Mouse (Mus musculus): ENCODE results near the gene Gcc1.

Gene Gcc1

DNA sequence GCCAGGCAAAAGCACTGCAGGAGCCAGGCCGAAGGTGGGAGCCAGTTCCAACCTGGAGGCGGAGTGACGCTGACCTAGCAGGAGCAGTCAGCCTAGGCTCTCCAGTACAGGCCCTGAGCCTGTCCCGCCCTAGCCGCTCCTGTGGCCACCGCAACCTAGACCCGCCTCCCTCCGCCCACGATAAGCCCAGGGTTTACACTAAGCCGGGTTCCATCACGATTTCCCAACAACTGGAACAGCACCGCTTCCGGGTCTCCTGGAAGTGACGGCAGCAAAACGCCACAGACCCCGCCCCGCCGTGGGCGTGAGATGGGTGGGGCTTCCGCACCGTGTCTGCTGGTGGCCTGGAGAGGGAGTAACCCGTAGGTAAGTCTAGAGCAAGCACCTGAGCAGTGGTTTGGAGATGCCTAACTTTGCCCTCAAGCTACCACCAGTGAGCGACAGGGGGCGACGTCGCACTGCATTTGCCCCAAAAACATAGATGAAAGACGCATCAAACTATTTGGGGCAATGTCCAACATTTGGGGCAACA is 6.7 kb downstream of the Gcc1 start:
- peak; percentile 98 for DNase-seq

DNA sequence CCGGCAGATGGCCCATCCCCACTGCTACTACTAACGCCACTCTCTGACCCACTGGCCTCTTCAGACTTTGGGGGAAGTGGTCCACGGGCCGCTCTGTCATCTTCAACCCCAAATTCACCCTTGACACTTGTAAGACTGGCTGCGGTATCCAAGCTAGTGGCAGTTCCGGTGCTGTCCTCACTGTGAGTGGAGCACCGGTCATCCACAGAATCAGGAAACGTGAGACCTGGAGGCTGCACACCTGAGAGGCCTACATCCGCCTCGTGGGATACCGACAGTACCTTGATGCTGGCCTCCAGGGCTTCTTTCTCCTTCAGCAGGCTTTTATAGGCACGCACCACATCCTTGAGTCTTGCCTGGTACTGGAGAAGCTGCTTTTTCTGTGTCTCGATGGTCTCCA is 7.3 kb downstream of the Gcc1 start:
- no peak for DNase-seq

DNA sequence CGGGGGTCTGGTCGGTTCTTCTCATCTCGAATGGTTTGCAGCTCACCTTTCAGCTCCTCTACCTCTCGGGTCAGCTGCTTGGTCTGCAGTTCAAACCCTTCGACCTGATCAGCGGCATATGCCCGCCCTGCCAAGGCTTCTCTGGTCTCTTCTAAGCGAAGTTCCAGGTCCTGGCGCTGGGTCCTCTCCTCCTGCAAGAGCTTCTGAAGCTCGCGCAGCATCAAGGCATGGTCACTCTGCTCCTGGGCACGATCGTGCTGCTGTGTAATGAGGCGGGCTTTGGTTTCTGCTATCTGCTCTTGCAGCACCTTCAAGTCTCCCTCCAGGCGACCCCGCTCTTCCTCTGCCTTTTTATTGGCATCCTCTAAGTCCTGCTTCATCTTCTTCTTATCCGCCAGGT is 7.8 kb downstream of the Gcc1 start:
- no peak for DNase-seq

DNA sequence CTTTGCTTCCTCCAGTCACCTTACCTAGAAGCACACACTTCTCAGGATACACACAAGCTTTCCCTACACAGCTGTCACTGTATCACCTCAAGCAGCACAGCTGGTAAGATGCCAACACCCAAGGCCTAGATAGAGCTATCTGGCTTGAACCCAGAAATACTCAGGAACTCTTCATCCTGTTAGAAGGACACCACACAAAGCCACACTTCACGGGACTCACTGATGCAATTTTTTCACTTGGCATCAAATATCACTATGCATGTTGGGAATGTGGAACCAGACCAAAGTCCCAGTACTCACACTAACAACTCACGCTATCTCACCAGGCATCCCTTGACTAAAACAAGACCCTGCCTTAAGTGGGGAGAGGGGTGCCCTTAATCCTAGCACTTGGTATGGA is 8.5 kb downstream of the Gcc1 start:
- no peak for DNase-seq

DNA sequence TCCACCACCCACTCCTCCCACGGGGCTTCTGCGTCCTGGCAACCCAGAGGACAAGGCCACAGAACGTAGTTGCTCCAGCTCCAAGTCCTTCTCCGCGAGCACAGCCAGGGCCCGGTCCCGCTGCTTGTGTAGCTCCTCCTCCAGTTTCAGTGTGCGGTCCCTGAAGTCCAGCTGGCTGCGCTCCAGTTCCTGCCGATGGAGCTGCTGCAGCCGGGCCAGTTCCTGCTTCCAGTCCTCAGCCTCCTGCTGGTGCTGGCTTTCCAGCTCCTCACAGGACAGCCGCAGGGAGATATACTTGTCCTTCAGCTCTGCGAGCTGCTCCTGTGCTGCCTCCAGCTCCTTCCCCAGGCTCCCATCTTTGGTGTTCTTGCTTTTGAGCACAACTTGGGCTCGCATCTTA is 9.7 kb downstream of the Gcc1 start:
- DNase-seq: peak; percentile 73

DNA sequence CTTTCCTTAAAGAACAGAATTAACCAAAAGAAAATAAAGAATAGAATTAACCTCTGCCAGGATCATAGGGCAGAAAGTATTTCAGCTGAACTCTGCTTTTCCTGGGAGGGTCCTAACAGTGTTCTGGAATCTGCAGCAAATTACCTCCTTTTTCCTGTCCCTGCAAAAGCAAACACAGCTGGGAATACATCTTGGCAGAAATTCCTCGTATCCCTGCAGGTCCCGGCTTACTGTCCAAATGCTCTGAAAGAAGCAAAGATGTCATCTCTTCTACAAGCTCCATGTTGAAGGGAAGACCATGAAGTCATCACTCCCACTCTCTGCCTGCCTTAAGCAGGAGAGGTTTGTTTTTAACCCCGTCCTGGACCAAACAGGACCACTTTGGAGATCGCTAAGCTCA is 11.2 kb downstream of the Gcc1 start:
- no peak for DNase-seq

DNA sequence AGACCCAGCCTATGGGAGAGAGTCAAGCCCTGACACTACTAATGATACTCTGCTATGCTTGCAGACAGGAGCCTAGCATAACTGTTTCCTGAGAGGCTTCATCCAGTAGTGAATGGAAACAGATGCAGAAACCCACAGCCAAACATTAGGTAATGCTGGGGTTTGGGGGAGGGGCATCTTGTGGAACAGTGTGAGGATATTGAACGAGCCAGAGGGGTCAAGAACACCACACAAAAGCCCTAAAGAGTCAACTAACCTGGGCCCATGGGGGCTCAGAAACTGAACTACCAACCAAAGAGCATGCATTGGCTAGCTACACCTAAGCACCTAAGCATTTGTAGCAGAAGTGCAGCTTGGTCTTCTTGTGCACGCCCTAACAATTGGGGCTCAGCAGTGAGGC is 17.0 kb downstream of the Gcc1 start:
- no peak for DNase-seq

DNA sequence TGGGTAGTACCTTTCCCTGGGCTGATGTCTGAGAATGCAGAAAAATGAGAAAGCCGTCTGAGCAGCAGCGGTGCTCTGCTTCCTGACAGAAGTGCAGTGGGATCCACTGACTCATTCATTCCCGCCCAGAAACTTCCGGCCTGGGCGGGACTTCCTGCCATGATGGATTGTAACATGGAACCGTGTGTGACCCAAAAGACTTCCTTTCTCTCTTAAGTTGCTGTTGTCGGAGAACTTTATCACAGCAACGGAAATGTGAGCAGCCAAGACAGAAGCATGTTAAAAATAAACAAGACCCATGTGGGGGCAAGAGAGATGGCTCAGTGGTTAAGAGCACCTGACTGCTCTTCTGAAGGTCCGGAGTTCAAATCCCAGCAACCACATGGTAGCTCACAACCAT is 18.1 kb downstream of the Gcc1 start:
- peak; percentile 48 for DNase-seq

DNA sequence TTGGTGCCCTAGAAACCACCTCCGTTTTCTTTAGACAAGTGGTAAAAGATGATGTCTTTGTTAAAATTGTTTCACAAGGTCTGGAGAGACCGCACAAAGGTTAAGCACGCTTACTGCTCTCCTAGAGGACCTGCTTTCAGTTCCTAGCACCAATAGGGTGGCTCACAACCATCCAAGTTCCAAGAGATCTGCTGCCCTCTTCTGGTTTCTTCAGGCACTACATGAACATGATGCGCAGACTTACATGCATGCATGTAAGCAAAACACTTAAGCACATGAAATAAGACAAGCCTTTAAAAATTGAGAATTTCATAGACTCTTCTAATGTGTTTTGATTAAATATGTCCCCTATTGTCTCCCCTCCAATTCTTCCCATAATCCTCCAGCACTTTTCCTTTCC is 28.4 kb downstream of the Gcc1 start:
- peak; percentile 21 for DNase-seq

DNA sequence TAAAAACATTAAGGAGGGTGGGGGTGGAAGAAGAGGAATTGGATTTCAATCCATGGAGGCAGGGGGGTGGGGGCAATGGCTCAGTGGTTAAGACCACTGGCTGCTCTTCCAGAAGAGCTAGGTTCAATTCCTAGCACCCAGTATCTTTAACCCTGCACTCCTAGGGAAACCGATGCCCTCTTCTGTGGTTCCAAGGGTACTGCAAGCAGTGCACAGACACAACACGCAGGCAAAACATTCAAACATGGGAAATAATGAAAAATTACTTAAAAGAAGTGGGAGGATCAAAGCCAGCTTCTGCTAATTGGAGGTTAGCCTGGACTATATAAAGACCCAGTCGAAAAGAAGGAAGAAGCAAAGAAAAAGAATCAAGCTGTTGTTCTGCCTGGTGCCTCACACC is 29.5 kb downstream of the Gcc1 start:
- no peak for DNase-seq

DNA sequence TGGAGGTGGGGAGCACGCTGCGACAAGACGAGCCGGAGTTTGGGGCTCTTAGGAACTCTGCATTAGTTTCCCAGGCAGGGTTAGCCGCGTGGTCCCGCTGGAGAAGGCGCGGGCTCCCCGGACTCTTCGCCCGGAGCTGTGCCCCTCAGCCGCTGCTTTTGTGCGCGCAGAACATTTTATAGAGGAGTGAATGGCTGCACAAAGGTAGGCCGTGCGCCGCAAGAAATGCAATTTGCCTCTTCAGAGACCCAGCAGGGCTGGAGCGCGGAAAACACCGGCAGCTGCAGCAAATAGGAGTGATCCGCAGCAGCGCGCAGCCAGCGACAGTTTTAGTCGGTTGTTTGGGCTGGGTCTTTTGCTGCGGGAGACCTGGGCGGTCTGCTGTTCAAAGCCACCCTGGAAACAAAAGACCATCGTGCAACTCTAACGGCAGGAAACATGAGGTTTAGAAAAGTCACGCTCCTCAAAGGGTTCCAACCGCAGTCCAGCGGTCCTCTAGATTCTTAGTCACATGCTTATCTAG is 30.4 kb downstream of the Gcc1 start, which contains the start of gene Zfp800:
Gene Zfp800, minus strand, starts transcription at position 325 of the 523 bp plus-strand sequence.
- no peak for DNase-seq

DNA sequence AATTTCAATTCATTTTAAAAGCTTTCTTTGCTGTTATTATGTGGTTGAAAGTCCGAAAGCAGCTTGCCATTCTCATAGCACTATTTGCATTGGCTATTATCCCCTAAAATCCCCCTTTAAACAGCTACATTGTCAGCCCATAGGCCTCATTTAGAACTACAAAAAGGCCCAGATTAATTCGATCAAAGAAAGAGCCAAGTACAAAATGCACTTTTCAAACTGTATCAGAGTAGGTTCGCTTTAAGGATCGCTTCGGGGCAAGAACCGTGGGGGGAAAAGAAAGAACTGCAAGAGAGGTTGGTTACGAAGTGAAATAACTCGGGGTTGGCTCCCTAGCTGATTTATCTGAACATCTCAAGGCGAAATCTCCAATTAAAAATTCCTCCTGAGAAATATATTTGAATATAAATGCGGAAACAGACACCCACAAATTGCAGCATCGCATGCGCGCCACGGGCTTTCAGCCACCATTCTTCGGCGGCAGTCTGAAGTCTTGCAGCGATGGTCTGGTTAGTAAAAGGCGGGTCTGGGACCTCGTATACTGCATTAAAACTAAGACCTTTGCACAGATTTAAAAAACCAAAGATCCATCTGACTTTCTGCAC is 31.2 kb downstream of the Gcc1 start:
- DNase-seq: no peak

DNA sequence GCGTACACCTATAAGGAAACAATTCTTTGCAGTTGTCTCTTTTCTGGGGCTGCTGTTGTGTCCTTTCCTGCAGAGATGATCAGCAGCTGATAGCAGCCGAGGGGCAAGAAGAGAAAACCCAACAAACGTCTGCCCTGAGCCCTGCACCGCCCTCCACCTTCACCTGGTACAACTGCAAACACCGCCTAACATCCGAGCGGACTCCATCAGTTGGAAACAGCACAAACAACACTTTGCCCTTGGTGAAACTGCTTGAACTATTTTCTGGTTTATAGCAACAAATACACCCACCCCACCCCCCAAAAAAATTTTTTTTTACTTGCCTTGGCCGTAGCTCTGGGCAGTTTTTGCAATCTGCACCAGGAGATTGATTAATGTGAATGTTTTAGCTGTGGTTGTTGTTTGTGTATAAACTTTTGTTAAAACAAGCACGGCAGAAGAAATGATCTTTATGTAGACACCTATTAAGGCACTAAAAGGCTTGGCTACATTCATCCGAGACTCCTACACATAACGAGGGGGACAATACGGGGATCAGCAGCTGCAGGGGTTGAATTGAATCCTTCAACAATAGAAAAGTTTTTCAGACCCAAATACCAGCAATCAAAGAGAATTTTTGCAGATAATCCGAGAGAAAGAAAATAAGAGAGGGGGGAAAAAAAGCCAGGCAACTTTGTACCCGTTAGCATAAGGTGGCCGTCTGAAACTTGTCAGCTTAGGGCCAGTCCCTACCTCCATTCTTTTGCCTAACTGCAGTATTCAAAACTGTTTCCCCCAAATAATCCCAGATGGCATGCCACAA is 31.9 kb downstream of the Gcc1 start:
- no peak for DNase-seq

DNA sequence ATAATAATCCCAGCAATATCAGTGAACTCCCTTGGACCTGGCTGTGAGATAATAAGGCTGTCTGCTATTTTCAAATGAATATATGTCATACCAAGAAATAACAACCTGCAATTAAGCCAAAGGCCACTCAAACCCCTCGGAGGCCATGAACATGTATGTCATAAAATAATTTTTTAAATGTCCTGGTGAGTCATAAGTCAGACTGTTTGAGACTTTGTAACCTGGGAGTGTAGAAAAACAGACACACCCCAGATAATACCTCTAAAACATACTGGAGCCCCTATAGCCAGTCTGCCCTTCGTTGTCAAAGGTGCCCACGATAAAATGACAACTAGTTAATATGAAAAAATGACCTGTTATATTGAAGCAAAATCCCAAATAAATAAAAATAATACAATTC is 39.2 kb downstream of the Gcc1 start:
- no peak for DNase-seq

DNA sequence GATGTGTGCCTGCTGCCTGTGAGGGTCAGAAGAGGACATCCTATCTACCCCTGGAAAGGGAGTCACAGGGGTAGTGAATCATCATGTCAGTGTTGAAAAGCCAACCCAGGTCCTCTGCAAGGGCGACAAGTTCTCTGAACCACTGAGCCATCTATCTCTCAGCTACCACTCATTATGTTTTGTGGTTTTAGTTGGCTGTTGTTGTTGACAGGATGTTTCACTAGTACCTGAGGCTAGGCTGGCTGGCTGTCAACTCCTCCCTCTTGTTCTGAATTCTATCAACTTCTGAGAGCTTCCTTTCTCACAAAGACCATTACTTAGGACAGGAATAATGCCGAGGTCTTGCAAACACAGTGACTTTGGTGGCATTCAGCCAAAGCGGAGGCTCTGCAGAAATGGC is 43.0 kb downstream of the Gcc1 start:
- no peak for DNase-seq

DNA sequence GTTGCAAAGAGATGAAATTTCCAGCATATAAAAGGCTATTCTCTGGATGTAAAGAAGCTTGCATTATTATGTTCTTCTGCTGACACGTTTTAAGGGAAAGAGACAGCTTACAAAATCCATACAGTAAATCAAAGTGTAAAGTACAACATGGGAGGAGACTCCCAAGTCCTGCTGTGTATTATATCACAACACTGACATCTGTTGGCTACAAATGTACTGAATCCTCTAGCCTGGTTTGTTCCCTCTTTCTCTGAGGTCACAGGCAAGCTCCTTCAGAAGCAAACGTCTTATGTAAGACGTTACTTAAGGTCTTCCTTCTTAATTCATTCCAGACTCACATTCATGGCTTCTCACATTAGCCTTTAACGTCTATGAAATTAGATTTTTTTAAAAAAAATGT is 46.2 kb downstream of the Gcc1 start:
- DNase-seq: no peak

DNA sequence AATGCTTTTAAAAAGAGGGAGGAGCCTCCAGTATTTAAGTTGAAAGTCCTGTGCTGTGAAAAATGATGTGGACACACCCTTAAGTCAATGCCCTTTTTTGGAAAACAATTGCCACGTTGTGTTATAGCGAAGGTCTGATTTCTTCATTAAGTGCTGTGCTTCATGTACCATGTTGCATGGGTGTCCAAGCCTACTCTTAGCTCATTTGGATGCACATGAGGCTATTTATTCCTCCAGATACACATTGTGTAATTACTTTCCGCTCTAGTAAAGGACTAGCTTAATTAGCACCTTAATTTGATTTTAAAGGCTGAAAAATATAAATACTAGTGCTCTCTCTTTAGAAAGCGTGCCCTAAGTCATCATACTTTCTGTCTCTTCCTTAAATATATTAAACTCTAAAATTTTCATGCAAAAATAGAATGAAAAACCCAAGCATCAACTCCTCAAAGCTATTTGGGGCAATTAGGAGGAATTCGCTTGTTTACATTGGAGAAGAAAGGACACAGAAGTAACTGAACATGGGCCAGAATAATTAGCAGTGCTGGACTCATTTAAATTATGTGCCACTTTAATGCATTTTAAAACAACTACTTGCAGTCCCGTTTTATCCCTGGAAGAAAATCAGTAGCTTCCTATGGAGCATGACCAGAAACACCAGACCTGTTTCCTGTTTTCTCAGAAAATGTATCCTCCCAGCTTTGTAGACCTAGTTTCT is 58.1 kb downstream of the Gcc1 start:
- DNase-seq: no peak

DNA sequence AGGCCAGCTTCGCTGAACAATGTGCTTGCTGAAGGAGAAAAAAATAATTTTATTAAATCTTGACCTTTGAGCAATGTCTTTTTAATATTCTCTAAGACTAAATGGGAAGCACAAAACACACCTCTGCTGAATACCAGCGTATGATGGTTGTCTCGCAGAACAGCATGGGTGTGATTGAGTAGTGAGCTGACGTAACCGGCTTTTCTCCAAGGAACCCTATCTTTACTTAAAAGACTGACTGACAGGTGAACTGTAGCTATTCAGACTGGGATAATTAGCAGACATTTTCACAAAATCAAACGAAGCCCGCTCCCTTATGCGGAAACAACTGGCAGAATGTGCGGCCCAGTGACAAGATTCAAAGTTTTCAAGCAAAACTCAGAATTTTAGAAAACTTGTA is 60.6 kb downstream of the Gcc1 start:
- no peak for DNase-seq

All from lung, postnatal 36 days (tissue).